Mouse (Mus musculus) midbrain, embryonic 10.5 days (tissue): Measurements from ENCODE around the gene Tubb1. TPM values are rescaled to one million over a fixed set of nuclear protein-coding genes. Genes with fewer than 3 reads are reported as not detected.

Experiments used
- DNase-seq: peaks from one replicate; pipeline ENCODE4 v3.0.0-alpha.2; 2017; ENCODE audit warnings: low spot score
- H3K27ac ChIP-seq: fragments of 300-500 bp; sonication (generic); replicated peaks from 2 replicates; pipeline ENCODE4 v1.5.1; 2016; ENCODE audit warnings: mild to moderate bottlenecking
- H3K27me3 ChIP-seq: fragments of 300-500 bp; sonication (generic); 2 replicates; pipeline ENCODE4 v1.6.1; 2016; ENCODE audit warnings: low read depth, mild to moderate bottlenecking; ENCODE audit not compliant: poor library complexity, severe bottlenecking
- H3K36me3 ChIP-seq: fragments of 300-500 bp; sonication (generic); 2 replicates; pipeline ENCODE4 v1.6.1; 2016; ENCODE audit warnings: mild to moderate bottlenecking, moderate library complexity
- H3K4me1 ChIP-seq: fragments of 300-500 bp; sonication (generic); 2 replicates; pipeline ENCODE4 v1.6.1; 2016
- H3K4me3 ChIP-seq: fragments of 300-500 bp; sonication (generic); 2 replicates; pipeline ENCODE4 v1.5.1; 2016; ENCODE audit warnings: mild to moderate bottlenecking, moderate library complexity
- H3K9me3 ChIP-seq: fragments of 300-500 bp; sonication (generic); replicated peaks from 2 replicates; pipeline ENCODE4 v1.6.1; 2016; ENCODE audit warnings: mild to moderate bottlenecking
- WGBS: fragments of 180-500 bp; shearing (Covaris S2); methylation state at CpG from one replicate; pipeline ENCODE4 v1.1.7; 2016; 5-methylcytosine and 5-hydroxymethylcytosine counted together
- polyA plus RNA-seq: library from polyadenylated mRNA; unstranded; fragments of >200 nt; fragmentation: Nextera tagmentation; extraction: Ambion mirVana; gene quantifications from 2 replicates; pipeline ENCODE4 v1.2.1, GENCODE M21; 2016

Gene Tubb1
- polyA plus RNA-seq, 1 experiment from 2014 or later = 6.1 TPM

DNA sequence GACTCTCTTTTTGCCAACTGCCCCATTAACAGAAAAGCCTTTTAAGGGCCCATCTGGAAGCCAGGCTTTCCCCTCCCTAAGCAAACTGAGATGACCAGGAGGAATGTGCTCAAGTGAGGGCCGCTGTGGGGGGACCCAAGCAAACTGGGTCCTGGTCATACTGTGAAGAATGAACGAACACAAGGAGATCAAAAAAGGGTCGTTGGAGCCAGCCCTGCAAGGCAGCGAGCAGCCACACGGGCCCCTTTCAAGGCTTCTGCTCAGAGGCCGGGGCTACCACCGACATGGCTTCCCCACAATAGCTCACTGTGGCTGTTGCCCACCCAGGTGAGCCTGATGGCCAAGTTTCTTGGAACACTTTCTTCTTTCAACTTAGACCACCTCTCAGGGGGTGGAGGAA, 4.0 kb upstream of the Tubb1 start:
- Histone ChIP-seq H3K4me1 (peaks cover 33% of the 10 kb centered on the region), H3K27ac (peak overlapping the region; percentile 52), H3K9me3 (no peaks in the 10 kb centered on the region), H3K27me3 (0 out of 2 replicates have a peak, but pooled peaks cover 4% of the 10 kb centered on the region), H3K36me3 (no peaks in the 10 kb centered on the region), H3K4me3 (no peak overlapping the region)
- WGBS = 53% methylated on average over 7 of the region's 7 CpGs
- no peak for DNase-seq

DNA sequence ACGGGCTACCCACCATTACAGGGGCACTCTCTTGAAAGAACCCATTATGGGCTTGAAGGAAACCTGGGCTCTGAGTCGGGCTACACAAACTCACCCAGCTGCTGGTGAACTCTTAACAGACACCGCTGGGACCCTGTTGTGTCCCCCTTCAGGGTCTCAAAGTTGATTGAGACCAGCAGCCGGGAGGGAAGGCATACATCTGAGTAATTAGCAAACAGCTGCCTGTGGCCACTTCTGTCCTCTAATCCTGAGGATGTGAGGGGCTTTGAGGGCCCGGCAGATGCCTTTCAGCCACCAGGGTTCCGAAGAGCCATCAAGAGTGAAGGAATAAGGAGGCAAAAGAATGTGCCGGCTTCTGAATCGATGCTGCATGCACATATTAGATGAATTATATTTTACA, 3.6 kb upstream of the Tubb1 start:
- H3K27ac ChIP-seq = peak overlapping the region; percentile 52
- no peaks in the 10 kb centered on the region for H3K36me3 ChIP-seq
- H3K4me3 ChIP-seq = no peak overlapping the region
- H3K27me3 ChIP-seq = 0 out of 2 replicates have a peak, but pooled peaks cover 4% of the 10 kb centered on the region
- no peak for DNase-seq
- H3K9me3 ChIP-seq = no peaks in the 10 kb centered on the region
- WGBS = 56% methylated on average over 8 of the region's 8 CpGs
- peaks cover 33% of the 10 kb centered on the region for H3K4me1 ChIP-seq

DNA sequence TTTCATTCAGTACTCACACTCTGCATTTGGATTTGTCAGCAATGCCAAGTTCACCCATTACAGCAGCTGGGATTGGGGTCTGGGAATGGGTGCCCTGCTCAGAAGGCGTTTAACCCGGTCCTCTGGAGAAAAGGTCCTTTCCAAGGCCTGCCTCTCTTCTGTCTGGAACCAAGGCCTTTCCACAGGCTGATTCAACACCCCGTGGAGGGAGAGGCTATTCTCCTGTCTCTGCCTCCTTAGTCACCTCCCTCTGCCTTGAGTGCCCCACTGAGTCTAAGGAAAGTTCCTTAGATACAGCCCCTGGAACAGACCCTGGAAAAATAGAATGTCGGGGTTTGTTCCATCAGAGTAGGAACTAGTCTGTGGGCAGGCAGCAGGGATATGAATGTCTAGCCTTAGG, 2.1 kb upstream of the Tubb1 start:
- H3K9me3 ChIP-seq = no peaks in the 10 kb centered on the region
- no peak overlapping the region for H3K4me3 ChIP-seq
- no peak for DNase-seq
- 87% methylated on average over 4 of the region's 4 CpGs for WGBS
- 0 out of 2 replicates have a peak, but pooled peaks cover 4% of the 10 kb centered on the region for H3K27me3 ChIP-seq
- peaks cover 24% of the 10 kb centered on the region for H3K4me1 ChIP-seq
- 0 out of 2 replicates have a peak overlapping the region, but pooled peaks have one; percentile 1 for H3K27ac ChIP-seq
- no peaks in the 10 kb centered on the region for H3K36me3 ChIP-seq

DNA sequence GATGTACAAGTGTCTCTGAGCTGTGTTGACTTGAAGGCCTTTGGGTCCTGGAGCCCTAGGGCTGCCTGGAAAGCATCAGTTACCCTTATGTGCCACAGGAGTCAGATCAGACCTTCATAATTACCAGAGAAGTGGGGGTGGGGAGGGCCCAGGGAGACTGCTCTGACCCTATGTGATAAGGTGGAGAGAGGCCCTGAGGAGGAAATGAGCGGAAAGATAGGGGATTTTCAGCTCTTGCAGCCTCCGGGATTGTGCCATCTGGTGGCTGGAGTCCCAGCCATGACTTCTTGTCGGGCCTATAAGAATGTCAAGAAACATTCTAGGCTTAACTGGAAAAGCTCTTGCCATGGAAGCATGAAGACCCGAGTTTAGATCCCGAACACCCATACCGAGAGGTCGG, 3.2 kb downstream of the Tubb1 start:
- H3K4me3 ChIP-seq = no peak overlapping the region
- H3K27me3 ChIP-seq = no peaks in the 10 kb centered on the region
- no peaks in the 10 kb centered on the region for H3K9me3 ChIP-seq
- H3K27ac ChIP-seq = no peak overlapping the region
- peaks cover 9% of the 10 kb centered on the region for H3K4me1 ChIP-seq
- H3K36me3 ChIP-seq = no peaks in the 10 kb centered on the region
- DNase-seq = no peak
- 80% methylated on average over 7 of the region's 7 CpGs for WGBS

DNA sequence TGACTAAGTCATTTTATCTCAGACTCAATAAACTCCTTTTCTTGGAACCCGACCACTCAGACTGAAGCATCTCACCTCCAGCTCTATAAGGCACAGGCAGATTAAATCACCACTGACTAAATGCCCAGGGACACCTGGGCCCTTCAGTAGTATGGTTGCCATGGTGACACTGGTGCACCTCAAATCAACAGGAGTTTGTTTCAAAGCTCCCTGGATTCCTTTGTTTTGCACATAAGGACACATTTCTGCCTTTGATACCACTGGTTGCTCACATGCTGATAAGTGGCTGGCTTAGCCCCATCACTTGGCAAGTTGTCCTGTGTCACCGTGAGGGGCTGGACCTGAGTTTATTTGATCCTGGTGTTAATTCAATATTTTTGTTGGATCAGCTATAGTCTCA, 8.9 kb downstream of the Tubb1 start:
- Histone ChIP-seq H3K4me3 (no peak overlapping the region), H3K4me1 (peaks cover 27% of the 10 kb centered on the region), H3K36me3 (peaks cover 32% of the 10 kb centered on the region), H3K9me3 (no peaks in the 10 kb centered on the region), H3K27me3 (no peaks in the 10 kb centered on the region), H3K27ac (no peak overlapping the region)
- DNase-seq = no peak
- 75% methylated on average over 2 of the region's 2 CpGs for WGBS

DNA sequence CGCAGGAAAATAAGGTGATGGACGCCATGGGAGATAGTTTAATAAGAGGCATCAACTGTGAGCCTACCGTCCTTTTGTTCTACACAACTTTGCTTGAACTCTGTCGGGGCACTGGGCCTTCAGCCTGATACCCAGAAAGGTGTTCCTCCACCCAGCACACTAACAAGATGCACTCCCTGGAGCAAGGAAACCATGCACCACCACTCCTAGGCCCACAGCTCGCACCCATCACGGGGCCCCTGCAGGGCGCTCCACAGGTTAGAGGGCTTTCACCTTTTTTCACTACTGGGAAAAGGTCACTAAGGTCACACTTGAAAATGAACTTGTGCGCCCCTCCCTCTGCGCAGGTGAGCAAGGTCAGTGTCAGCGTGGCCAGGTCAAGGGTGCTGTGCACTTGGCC, 12.9 kb downstream of the Tubb1 start:
- Histone ChIP-seq H3K4me3 (peak overlapping the region; percentile 67), H3K9me3 (no peaks in the 10 kb centered on the region), H3K27ac (peak overlapping the region; percentile 94), H3K27me3 (no peaks in the 10 kb centered on the region), H3K4me1 (peaks cover 21% of the 10 kb centered on the region), H3K36me3 (peaks cover 69% of the 10 kb centered on the region)
- peak; percentile 27 for DNase-seq
- 49% methylated on average over 10 of the region's 10 CpGs for WGBS

DNA sequence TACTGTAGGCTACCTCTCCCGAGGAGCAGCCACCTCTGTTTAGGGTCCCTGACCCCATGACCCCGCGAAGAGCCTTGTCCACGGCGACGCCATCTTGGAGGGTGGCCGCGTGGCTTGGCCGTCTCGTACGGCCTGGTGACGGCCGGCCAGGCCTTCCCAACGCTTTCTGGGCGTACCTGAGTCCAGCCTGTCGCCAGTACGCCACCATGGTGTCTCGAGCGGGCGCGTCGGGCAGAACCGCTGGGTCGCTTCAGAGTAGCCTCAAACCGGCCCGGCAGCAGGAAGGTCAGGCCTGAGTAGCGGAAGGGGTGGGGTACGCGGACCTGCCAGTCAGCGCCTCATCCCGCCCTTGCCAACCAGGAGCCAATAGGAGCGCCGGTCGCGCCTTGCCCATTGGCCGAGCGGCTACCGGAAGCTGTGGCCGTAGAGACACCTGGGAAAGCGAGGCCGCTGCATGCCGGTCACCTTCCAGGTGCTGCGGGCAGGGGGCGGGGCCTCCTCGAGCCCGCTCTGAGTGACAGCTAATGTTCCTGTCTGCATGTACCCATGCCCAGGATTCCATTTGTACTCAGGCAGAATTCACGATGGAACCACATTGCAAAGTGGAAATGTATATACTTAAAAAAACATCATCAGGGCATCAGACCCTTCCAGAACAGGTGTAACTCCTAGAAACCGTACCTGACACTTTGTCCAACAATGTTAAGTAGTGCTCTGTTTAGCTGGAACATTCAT, 13.5 kb downstream of the Tubb1 start, which contains the start of gene Atp5e:
Gene Atp5e, minus strand, starts transcription at position 317 of the 735 bp plus-strand sequence.
- 3% methylated on average over 48 of the region's 48 CpGs for WGBS
- peak; percentile 94 for DNase-seq
- H3K9me3 ChIP-seq = no peaks in the 10 kb centered on the region
- peak within 1 kb of the TSS; percentile 94 for H3K27ac ChIP-seq
- peak within 1 kb of the TSS; percentile 67 for H3K4me3 ChIP-seq
- no peaks in the 10 kb centered on the region for H3K27me3 ChIP-seq
- H3K4me1 ChIP-seq = peaks cover 17% of the 10 kb centered on the region
- peaks cover 75% of the 10 kb centered on the region for H3K36me3 ChIP-seq

DNA sequence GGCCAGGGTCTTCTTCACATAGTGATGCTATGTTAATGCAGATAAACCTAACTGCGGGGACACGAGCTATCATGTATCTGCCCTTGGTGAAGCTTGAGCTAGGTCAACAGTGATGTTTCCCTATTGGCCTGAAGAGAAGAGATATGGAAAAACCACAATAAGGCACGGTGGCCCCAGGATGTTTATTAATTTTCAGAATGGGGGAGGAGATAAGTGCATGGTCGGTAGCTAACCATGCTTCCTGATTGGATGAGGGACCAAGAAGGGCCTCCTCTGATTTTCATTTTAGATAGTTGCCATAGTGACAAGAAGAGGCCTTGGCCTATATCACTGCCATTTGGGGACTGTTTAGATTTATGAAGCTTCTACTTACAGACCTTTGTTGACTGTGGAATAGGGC, 19.8 kb downstream of the Tubb1 start:
- Histone ChIP-seq H3K27me3 (no peaks in the 10 kb centered on the region), H3K36me3 (peaks cover 65% of the 10 kb centered on the region)
- 92% methylated on average over 4 of the region's 4 CpGs for WGBS

DNA sequence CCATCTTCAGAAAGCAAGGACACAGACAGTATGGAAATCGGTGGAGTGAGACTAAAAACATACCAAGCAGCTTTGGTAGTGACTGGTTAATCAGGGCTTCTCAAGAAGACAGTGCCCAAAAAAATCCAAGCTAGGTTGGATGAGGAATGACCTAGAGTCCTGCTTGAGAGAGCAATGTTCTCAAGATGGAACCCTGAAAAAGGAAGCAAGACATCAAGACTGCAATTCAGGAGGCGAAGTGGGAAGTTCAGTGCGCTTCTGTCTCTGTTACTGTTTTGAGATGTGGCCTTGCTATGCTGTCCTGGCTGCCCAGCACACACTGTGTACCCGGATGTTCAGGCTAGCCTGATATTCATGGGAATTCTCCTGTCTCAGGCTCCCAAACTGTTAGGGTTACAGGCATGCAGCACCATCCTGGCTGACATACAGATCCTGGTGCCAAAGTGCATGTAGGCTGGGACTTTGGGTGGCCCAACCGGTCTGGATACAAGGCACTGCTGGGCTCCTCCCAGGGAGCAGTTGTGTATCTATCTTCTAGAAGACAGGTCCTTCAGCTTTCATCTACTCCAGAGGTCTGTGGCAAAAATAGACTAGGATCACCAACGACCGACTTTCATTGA, 20.4 kb downstream of the Tubb1 start:
- peaks cover 27% of the 10 kb centered on the region for H3K4me1 ChIP-seq
- WGBS = 96% methylated on average over 7 of the region's 7 CpGs
- no peaks in the 10 kb centered on the region for H3K27me3 ChIP-seq
- DNase-seq = no peak
- no peak overlapping the region for H3K27ac ChIP-seq
- H3K36me3 ChIP-seq = peaks cover 60% of the 10 kb centered on the region
- H3K4me3 ChIP-seq = no peak overlapping the region
- no peaks in the 10 kb centered on the region for H3K9me3 ChIP-seq

More for the DNA sequence above, 19.8 kb downstream of the Tubb1 start:
- DNase-seq = no peak
- H3K9me3 ChIP-seq = no peaks in the 10 kb centered on the region
- H3K27ac ChIP-seq = no peak overlapping the region
- H3K4me1 ChIP-seq = peaks cover 27% of the 10 kb centered on the region
- H3K4me3 ChIP-seq = no peak overlapping the region

DNA sequence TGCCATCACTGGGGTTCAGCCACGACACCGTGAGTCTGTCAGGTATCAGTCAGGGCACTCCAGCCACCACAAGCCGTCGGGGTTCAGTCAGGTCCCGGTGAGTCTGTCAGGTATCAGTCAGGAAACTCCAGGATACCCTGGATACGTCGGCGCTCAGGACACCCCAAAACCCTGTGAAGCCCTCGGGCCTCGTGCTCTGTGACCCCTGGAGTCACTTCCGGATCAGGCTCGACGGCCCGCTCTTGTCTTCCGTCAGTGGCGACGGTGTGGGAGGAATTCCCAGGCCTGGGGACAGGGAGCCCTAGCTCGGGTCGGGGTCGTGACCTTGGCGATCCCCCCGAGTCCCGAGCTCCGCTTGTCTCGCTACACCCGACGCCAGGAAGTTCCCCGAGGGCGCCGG, 21.9 kb downstream of the Tubb1 start:
- Histone ChIP-seq H3K4me1 (peaks cover 27% of the 10 kb centered on the region), H3K4me3 (peak overlapping the region; percentile 68), H3K9me3 (no peaks in the 10 kb centered on the region), H3K27me3 (no peaks in the 10 kb centered on the region), H3K36me3 (peaks cover 45% of the 10 kb centered on the region), H3K27ac (peak overlapping the region; percentile 91)
- 9% methylated on average over 30 of the region's 30 CpGs for WGBS
- DNase-seq = no peak

DNA sequence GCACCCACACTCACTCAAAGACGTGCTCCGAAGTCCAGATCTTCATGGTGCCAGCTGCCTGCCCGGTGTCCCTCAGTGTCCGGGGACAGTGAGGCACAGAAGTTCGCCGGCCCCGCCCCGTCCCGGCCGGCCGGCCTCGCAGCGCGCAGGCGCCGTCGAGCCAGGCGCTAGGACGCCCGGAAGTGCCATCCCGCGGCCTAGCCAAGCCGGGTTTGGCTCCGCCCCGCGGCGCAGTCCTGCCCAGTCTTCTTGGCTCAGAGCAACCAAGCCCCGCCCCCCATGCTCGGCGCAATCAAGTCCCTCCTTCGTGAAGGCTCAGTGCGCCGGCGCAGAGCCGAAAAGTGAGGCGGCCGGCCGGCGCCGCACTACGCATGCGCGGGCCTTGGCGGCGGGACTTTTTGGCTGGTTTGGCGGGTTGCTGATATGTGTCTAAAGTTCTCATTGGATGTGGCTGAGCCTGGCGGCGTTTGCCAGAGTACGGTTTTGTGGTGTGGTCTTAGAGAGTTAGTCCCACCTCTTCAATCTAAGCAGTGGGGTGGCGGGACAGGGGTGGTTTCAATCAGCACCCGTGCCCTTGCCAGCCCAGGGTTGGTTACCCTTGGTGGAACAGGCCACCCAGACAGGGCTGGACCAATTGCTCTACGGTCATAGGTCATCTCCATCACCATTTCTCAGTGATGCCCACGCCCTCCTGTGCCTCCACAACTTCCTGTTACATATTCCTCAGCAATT, 22.5 kb downstream of the Tubb1 start, which contains the start of gene Prelid3b:
Gene Prelid3b, minus strand, starts transcription at position 264 of the 732 bp plus-strand sequence.
- DNase-seq = peak; percentile 99
- WGBS = under 1% methylated on average over 53 of the region's 53 CpGs
- Histone ChIP-seq H3K4me3 (peak within 1 kb of the TSS; percentile 68), H3K27me3 (no peaks in the 10 kb centered on the region), H3K36me3 (peaks cover 39% of the 10 kb centered on the region), H3K27ac (peak within 1 kb of the TSS; percentile 91), H3K9me3 (no peaks in the 10 kb centered on the region), H3K4me1 (peaks cover 27% of the 10 kb centered on the region)

DNA sequence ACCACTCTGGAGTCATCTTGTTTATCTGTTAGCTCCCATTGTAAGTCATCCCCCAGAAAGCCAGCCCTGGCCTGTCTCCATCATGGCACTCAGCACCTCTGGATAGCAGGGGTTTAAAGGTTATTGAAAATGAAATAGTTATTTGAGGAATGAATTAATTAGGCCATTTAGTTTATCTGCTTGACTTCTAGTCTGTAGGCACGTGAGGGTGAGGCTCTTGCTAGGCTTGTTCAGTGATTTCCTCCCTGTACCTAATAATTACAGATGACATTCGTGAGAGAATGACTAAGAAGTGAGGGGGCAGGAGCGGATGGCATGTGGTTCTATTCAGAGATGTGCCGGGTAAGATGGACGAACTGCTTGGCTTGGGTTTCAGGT, 23.0 kb downstream of the Tubb1 start:
- no peaks in the 10 kb centered on the region for H3K27me3 ChIP-seq
- H3K4me3 ChIP-seq = peak overlapping the region; percentile 68
- peak overlapping the region; percentile 91 for H3K27ac ChIP-seq
- peaks cover 33% of the 10 kb centered on the region for H3K36me3 ChIP-seq
- no peaks in the 10 kb centered on the region for H3K9me3 ChIP-seq
- peaks cover 27% of the 10 kb centered on the region for H3K4me1 ChIP-seq
- 87% methylated on average over 5 of the region's 5 CpGs for WGBS
- no peak for DNase-seq
